Mouse (Mus musculus) ES-E14 (cell line): ENCODE results near the gene Mettl16.

Experiments used
- CHD2 ChIP-seq: IDR thresholded peaks from 2 replicates; pipeline ENCODE4 v1.6.1; 2014; ENCODE audit warnings: mild to moderate bottlenecking, low read depth, low read length, inconsistent platforms
- HCFC1 ChIP-seq: IDR thresholded peaks from 2 replicates; pipeline ENCODE4 v1.6.1; 2012; ENCODE audit warnings: low read length, inconsistent platforms, borderline replicate concordance; ENCODE audit not compliant: insufficient read depth
- MAFK ChIP-seq: IDR thresholded peaks from 2 replicates; pipeline ENCODE4 v1.6.1; 2014; ENCODE audit warnings: mild to moderate bottlenecking, low read depth, low read length, inconsistent platforms; ENCODE audit not compliant: insufficient read depth
- ZC3H11A ChIP-seq: IDR thresholded peaks from 2 replicates; pipeline ENCODE4 v1.6.1; 2012; ENCODE audit warnings: low read depth, mild to moderate bottlenecking, inconsistent platforms, low read length, borderline replicate concordance
- ZNF384 ChIP-seq: IDR thresholded peaks from 2 replicates; pipeline ENCODE4 v1.6.1; 2012; ENCODE audit warnings: low read depth, low read length, inconsistent platforms

DNA sequence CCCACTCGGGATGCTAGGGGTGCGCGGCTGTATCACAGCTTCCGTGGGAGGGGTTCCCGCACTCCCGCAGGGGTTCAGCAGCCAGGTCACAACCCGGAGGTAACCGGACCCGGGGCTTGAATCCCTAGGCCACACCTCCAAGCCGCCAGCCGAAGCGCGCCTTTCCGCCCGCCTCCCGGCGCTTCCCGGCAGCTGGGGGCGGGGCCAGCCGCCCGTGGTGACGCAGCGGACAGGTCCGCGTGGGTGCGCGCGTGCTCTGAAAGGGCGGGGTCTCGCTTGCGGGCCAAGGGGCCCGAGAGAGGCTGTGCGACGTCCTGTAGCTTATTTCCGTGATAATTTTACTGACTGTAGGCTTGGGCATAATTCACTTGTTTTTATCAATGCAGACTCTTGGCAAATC lies 67.8 kb downstream of the Mettl16 start:
- TF ChIP-seq CHD2 (no peak), ZNF384 (no peak), ZC3H11A (no peak), HCFC1 (no peak), MAFK (0 out of 2 replicates have a peak, but pooled peaks have one; percentile 11)
